Mouse (Mus musculus) adrenal gland, postnatal 25 days (tissue): ENCODE measurements around the gene Mus81. TPM values are rescaled to one million over a fixed set of nuclear protein-coding genes. Genes with fewer than 3 reads are reported as not detected.
"Not testable (repeated sequence)": the region's sequence is repeated elsewhere in the genome, so short reads cannot be mapped to it uniquely, and the experiment has no call there.

Experiments
- DNase-seq: peaks from one replicate; pipeline ENCODE4 v3.0.0; 2021; ENCODE audit warnings: mixed read lengths
- long read RNA-seq: library from polyadenylated mRNA; stranded (forward); transcript quantifications from one replicate; pipeline ENCODE4 v2.0.0, GENCODE M21; 2021
- total RNA-seq: library from RNA; stranded (reverse); gene quantifications from 2 replicates; pipeline ENCODE4 v1.2.3, GENCODE M21; 2021

The Mus81 gene
- 31.1 and 35.0 TPM in 2 replicates for total RNA-seq
- long read RNA-seq, transcript Mus81-202 (16 exons, 2,067 nt) = major isoform, 34 of 48 reads
- long read RNA-seq, partial matches to known transcripts = 5 of 48 reads
- long read RNA-seq, other reads (novel, unspliced or antisense) = 8 of 48 reads

DNA sequence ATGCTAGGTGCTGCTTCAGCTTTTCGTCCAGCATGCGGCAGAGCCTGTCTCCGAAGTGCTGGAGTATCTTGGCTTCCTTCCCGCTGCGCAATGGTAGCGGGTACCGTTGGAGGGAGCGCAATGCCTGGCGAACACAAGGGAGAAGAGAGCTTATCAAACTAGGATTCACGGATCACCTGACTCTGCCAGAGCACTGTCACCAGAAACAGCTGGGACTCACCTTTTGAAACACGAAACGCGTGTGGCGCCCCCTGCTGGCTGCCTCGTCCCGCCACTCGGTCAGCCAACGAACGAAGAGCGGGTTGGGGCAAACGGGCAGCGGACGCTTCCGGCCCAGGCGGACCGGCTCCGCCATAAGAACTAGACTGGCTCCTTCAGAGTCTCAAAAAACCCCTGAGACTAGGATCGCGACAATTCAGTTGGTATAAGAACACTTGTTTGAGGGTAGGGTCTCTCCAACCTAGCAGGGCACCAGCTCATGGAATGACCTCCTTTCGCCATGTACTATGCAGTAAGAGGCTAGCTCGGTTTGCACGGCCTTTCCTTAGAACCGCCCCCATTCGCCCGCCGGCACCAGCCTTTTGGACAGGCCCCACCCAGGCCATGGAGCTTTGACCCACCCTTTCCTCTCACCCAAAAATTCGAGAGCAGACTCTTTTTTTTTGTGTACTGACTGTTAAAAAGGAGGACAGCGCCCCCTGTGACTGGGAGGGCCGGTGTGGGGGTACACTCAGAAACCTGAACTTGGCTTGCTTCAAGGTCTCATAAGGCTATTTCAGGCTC lies at the start of gene Mus81:
Gene Mus81, minus strand, starts transcription at position 635 of the 783 bp plus-strand sequence.
- peak; percentile 98 for DNase-seq

DNA sequence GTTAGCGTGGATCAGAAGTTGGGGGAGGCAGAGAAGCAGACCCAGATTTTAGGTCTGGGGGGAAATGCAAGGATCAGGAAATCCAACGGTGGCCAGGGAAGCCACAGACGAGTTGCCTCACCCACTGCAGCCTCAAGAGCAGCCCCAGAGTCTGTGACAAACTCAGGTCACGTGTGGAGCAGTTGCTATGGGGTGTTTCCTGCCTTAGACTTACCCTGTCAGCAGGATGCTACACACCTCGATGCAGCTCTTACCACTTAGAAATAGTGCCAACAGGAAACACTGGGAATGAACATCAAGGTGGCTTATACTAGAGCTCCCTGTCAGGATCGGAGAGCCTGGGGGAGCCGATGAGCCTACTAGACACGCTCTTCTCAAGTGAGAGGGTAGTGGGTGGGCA lies 44.3 kb upstream of the Mus81 start:
- DNase-seq = no peak

DNA sequence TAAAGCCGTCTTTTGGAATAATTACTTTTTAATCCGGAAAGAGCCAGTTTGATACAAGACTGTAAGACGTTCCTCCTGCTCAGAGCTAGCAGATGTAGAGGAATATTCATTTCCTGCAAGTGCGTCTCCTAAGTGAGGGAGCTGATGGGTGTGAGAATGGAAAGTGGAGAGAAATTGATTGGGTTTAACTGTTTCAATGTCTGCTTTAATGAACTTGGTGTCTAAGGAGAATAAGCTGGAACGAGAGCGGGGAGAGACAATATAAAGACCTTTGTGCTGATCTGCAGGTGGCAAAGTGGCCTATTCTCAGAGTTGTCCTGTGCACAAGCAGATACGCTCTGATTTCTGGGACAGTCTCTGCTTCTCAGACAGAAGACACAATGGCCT lies 41.9 kb upstream of the Mus81 start:
- DNase-seq = no peak

DNA sequence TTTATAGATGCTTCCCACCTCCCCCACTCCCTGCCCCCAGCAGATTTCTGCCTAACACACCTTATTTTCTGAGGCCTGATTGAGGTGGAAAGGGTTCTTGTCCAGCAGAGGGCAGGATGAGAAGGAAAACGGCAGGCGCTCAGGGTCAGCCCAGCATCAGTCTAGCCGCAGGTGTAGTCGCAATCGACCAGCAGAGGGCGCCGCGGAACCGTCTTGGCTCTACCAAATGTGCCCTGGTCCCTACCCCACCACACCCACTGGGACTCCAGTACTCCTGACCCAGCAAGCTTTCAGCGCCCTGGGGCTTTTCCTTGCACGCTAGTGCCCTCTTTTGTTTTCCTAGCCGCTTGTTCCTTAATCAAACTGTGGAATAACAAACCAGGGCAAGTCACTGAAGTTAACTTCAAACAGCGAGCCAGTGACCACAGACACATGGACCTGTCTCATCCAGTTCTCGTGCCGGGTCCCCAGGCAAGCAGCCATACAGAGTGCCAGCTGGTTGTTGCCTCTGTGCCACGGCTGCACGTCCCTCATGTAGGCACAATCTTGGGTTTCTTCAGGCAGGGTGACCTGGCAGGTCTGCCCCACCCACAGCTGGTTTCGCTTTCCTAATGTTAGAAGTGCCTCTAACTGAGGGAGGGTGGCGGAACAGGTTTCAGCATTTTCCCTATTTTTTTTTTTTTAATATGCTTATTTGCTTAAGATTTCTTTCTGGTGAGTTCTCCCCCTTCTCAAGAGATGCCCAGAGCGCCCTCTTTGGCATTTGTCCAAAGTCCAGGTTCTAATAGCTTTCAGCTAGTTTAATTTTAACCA lies 41.3 kb upstream of the Mus81 start:
- peak; percentile 98 for DNase-seq

DNA sequence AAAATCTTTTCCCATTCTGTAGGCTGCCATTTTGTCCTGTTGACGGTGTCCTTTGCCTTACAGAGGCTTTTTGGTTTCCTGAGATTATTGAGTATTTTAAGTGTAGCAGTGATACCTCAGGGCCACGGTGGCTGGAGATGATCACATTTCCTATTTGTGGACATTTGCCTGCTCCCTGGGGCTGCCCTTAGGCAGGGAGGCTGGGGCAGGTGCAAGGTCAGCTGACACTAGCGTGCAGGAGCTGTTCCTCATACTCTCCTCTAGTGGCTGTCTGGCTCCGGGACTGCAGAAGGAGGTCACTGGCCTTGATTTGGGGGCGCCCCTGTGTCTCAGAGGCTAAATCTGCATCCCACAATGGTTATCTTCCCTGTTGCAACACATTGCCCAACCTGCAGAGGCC lies 37.0 kb upstream of the Mus81 start:
- DNase-seq = no peak

DNA sequence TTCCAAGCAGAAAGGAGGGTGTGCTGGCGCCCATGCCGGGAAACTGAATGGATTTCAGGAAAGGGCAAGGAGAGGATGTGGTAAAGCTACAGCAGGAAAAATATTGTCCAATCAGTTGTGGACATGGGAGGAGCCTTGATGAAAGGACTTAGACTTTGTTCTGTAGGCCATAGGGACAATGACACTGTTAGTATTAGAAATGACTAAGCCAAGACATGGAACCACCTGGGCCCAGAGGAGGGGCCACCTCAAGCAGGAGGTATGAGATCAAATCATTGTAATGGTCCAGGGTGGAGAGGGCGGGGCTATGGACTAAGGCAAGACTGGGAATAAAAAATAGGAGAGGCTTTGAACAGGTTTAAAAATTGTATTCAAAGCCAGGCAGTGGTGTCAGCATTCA lies 30.5 kb upstream of the Mus81 start:
- no peak for DNase-seq

DNA sequence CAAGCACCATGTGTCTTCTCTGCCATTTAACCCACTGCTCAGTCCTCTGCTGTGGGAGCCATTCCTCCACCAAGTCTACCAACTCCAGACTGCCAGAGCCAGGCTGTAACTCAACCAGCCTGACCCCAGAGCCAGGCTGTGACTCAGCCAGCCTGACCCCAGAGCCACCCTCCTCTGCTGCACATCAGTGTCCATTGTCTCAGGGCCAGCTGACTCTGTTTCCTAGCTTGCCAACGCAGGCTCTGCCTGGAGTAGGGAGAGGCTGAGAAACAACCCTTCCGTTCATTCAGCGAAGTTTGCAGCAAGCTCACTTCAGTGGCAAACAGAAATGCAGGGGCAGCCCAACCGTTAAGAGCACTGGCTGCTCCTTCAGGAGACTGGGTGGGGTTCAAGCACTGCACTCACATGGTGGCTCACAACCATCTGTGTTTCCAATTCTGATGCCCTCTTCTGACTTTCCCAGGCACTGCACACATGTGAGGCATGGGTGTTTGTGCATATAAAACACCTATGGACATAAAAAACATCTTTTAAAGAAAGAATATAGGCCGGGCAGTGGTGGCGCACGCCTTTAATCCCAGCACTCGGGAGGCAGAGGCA lies 28.8 kb upstream of the Mus81 start:
- peak; percentile 31 for DNase-seq

DNA sequence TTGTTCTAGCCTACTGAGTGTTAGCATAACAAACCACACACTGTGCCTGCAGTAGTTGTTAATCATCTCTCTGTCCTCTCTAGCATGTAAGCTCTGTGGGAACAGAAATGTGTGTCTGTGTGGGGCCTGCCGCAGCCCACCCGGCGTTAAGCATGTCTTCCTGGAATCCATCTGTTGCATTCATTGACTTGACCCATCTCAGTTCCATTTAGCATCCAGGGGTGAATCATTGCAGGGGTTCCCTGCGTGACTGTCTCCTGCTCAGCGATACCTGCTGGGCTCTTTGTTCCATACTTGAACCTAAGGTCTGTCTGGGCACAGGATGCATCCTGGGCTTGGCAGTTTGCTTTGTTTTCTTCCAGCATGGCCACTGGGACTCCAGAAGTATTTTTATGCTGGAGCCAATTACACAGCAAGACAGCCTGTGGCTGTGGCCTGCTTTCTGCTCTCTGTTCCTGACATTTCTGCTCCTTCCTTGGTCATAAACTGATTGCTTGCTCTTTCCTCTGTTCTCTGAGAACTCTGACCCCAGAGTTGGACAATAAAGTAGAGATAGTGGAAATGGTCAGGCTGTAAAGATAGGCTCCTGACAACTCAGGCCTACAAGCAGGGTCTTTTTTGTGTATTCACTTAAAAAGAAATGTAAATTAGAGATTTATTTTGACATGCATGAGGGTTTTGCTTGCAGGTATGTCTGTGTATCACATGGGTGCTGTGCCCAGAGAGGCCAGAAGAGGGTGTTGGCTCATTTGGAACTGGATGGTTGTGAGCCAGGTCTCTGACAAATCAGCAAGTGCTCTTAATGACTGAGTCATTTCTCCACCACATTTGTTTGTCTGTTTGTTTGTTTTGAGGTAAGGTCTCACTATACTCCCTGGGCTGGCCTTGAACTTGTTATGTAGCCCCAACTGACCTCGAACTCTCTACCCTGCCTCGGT lies 27.9 kb upstream of the Mus81 start:
- no peak for DNase-seq

DNA sequence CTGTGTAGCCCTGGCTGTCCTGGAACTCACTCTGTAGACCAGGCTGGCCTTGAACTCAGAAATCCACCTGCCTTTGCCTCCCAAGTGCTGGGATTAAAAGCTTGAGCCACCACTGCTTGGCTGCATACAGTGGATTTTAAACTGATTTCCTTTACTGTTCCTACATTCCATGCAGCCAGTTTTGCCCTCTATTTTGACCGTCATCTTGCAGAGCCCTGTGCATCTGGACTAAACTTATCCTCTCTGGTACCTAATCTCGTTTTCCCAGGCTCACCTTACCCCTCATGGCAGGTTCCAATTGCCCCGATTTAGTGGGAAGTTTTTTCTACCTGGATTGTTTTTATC lies 24.8 kb upstream of the Mus81 start:
- DNase-seq = no peak

DNA sequence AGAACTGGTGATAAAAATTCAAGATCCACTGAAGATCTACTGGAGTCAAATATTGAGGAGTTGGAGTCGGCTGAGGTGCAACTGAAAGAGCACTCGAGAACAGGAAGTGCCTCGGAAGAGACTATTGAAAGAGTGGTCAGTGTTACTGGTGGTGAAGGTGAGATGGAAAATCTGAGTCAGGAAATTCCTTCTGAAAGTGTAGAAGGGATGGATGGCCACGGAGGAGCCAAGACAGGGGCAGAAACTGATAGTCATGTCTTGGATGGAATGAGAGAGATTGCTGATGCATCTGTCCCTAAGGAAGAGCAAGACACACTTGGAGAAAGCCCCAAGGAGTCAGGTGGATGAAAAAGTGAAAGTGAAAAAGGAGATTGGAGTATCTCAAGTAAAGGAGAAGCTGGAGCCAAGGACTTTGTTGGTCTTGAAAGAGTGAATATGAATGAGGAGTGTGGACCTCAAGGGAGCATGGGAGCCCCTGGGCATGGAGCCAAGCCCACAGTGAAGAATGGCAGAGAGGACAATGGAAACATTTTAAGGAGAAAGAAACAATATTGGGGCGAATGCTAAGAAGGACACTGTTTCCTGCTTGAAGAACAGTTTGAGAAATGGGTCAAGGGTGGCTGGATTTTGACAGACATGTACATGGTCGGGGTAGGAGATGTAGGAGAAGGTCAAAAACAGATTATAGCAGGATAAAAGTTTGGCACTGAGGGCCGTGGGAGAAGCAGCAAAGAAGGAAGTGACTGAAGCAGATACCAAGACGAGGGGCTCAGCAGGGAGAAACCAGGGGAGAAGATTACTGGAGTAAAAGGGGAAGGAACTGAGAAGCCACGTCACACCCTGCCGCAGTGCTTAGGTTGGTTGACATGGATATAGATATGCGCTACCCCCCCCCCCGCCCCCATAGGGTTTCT lies 24.1 kb upstream of the Mus81 start:
- DNase-seq = no peak

DNA sequence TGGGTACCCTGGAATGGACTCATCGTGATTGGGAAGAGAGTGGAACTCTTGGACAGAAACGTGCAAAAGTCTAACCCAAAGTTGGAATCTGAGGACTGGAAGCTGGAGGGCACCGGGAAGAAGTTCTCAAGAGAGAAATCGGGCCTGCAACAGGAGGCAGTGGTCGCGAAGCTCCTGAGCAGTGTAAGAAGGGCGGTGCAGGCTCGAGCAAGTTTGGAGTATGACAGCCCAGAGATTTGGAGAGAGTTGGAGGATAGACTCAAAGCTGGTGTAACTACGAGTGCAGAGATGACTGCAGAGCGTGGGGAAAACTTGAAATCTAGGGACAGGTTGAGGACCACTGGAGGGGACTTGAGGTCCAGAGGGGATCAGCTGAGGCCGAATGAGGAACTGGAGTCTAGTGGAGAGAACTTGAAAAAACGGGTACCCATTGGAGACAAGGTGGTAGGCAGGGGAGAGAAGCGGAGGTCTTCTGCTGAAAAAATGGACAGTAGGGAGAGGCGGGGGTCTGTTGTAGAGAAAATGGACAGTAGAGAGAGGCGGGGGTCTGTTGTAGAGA lies 23.0 kb upstream of the Mus81 start:
- no peak for DNase-seq

DNA sequence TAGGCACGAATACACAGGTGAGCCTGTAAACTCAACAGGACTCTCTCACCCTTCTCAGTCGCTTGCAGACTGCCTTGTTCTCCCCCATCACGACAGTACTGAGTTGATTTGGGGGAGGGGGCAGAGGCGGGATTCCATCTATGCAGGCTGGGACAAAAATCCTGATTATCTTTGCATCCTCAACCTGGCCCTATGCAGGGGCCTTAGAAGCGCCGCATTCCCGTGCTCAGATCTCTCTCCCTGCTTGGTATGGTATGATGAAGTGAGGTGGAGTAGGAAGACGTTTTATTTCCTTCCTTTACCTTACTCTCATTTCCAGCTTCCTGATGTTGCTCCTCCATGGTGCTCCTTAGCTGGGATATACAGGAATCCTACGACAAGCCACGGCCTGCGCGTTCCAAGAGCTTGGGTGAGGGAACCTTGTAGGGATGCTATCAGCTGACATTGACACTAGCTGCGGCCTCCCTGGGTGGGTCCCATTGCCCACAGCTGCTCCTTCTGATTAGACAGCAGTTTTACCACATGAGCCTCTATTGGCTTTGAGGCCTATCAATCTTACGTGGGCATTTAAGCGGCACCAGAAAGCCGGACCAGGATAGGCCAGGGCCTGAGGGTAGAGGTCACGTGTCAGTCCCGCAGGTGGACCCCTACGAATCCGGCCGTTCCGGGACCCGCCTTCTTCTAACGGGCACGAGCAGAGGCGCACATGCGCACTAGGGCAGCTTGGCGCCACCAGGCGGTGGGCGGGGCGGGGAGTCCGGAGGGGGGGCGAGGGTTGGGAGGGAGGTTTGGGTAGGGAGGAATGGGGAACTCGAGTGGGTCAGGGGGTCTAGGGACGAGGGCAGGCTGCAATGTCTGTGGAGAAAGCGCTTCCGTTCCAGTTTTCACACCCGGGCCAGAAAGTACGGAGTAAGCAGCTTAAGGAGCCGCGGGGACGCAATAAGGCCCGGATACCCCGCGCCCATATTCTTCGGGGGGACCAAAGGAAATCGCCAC lies 22.1 kb upstream of the Mus81 start, which contains the start of gene Snx32:
Gene Snx32, minus strand, starts transcription at position 508 of the 996 bp plus-strand sequence.
- DNase-seq = peak; percentile 98

DNA sequence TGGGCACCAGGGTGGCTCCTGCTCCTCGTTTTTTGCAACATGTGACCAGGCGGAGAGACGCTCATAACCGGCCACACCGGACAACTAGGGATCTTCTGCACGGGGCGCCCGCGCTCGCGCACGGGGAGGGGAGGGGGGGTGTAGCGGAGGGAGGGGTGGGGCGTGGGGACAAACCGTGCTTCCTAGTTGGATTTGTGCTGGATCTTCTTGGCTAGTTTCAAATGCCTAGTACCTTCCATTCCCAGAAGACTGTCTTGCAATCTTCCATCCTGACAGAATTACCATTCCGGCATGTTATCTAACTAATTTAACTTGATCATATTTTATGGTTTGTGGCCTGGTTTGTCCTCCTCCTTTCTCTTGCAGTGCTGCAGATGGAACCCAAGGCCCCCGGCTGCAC lies 15.5 kb upstream of the Mus81 start, which contains the start of gene 1700020D05Rik:
Gene 1700020D05Rik, minus strand, starts transcription at position 101 of the 400 bp plus-strand sequence.
- DNase-seq = no peak

DNA sequence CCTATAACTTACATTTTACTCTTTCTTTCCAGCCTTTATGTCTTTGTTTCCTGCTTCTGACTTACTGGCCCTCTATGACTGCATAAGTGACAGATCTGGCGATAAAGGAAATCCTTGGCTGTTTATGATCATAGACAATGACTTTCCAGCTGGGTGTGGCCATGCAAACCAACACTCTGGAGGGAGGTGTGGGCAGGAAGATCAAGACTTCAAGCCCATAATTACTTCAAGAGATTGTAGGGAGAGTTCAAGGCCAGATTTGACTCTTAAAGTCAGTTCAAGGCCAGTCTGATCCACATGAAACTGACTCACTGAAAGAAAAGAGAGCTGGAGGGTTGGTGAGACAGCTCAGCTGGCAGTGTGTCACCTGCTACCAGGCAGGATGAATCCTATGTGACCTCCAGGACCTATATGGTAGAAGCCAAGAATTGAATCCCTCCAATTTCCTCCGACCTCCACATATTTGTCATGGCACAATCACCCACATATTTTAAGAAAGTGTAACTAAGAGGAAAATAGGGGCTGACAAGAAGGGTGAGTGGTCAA lies 12.2 kb upstream of the Mus81 start:
- no peak for DNase-seq

DNA sequence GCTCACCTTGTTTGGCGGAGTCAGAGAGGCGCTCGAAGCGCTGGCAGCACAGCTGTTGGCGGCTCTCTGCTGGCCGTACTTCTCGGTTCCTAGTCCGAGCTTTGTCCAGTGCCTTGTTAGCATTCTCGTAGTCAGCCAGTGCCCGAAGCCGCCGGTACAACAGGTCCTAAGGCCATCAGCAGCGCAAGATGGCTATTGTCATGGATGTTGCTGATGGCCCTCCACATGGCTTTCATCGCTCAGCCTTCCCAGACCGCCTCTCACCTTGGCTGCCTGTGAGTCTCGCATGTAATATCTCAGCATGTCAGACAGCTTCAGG lies 7.8 kb upstream of the Mus81 start:
- no peak for DNase-seq

DNA sequence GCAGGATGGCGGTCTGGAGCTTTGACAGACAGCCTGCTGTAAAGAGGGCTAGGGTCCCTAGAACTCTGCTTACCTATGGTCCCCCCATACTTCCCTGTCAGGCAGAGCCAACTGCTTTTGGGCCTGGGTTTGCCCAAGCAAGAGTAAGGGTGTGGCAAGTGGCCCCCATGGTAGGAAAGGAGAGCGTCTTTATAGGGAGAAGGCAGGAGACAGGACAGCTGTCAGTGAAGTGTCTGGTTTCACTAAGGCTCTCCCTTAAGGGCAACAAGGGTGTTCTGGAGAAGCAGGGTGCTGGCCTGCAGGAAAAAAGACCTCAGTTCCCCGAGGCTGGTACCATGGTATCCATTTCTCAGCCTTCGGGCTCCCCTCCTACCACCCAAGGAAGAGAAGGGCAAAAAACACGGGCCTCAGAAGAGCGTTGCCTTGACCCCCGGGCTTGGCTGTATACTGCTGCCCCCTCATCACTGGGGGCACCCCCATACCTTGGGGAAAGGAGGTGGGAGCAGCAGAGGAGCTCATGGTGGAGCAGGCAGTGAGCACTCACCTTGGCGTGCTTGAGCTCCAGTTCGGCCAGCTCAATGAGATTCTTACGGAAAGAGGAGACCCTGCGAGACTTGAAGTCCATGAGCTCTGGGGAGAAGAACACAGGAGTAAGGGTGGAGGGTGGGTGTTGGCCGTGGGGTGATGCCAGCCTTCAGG lies 7.3 kb upstream of the Mus81 start:
- no peak for DNase-seq

DNA sequence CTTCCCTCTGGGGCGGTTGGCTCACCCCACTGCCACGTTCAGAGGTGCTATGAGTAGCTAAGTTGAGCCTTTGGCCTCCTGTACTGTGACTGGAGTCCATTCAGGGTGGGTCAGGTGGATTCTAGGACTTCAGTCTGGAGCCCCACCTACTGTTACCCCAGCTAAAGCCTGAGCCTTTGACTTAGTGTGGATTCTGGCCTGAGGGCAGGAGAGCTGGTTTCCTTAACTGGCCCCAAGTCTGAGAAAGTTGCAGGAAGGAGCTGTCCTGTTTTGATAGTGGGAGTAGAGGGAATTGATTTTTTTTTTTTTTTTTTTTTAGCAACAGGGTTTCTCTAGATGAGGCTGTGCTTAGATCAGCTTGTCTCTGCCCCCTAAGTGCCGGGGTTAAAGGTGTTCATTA lies 6.1 kb upstream of the Mus81 start:
- DNase-seq = no peak

DNA sequence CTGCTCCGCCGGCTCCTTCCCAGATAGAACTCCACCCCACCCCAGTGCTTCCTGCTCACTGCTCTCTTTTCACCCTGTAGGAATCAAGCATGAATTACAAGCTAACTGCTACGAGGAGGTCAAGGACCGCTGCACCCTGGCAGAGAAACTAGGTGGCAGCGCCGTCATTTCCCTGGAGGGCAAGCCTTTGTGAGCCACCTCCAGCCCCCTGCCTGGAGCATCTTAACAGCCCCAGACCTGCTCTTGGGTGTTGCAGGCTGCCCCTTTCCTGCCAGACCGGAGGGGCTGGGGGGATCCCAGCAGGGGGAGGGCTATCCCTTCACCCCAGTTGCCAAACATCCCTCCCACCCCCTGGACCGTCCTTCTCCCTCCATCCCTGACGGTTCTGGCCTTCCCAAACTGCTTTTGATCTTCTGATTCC lies 5.1 kb upstream of the Mus81 start:
- DNase-seq = not testable (repeated sequence)
